Mouse (Mus musculus) heart, embryonic 14.5 days (tissue): Measurements from ENCODE around the gene Thbs3. TPM values are rescaled to one million over a fixed set of nuclear protein-coding genes. Genes with fewer than 3 reads are reported as not detected.
A peak's percentile ranks its signal among the peaks of the same experiment; 100 is the strongest.

Source experiments
- ATAC-seq: fragments of 200-750 bp; cut with Nextera tagmentation; 2 replicates; pipeline ENCODE4 v1.8.0; 2017; ENCODE audit warnings: low read depth, moderate TSS enrichment; ENCODE audit not compliant: insufficient number of reproducible peaks, insufficient read depth, low FRiP score
- H3K27ac ChIP-seq, 2 experiments: fragments of 200-500 bp in 1 of 2; fragments of 300-500 bp in 1 of 2; sonication (generic) in 1 of 2; replicated peaks in 1 of 2; 2 replicates each; pipeline ENCODE4 v1.5.1; 2012 to 2014; ENCODE audit warnings: low read depth in 2 of 2, low read length in 2 of 2, control low read depth in 1 of 2, mild to moderate bottlenecking in 1 of 2, mixed read lengths in 1 of 2; ENCODE audit not compliant: control insufficient read depth in 1 of 2, insufficient read depth in 1 of 2
- H3K27me3 ChIP-seq: fragments of 300-500 bp; sonication (generic); 2 replicates; pipeline ENCODE4 v1.6.1; 2014; ENCODE audit warnings: mild to moderate bottlenecking, low read length, control low read depth; ENCODE audit not compliant: control insufficient read depth, insufficient read depth
- H3K36me3 ChIP-seq: fragments of 300-500 bp; sonication (generic); 2 replicates; pipeline ENCODE4 v1.6.1; 2014; ENCODE audit warnings: mild to moderate bottlenecking, control low read depth, low read length, mixed read lengths; ENCODE audit not compliant: control insufficient read depth, insufficient read depth
- H3K4me1 ChIP-seq, 2 experiments: fragments of 200-500 bp in 1 of 2; fragments of 300-500 bp in 1 of 2; sonication (generic) in 1 of 2; 2 replicates each; pipeline ENCODE4 v1.6.1; 2012 to 2014; ENCODE audit warnings: low read length in 2 of 2, control low read depth in 1 of 2, mixed read lengths in 1 of 2; ENCODE audit not compliant: control insufficient read depth in 2 of 2, insufficient read depth in 2 of 2
- H3K4me2 ChIP-seq: fragments of 300-500 bp; sonication (generic); 2 replicates; pipeline ENCODE4 v1.6.1; 2014; ENCODE audit warnings: mild to moderate bottlenecking, low read length
- H3K4me3 ChIP-seq, 2 experiments: fragments of 200-500 bp in 1 of 2; fragments of 300-500 bp in 1 of 2; sonication (generic) in 1 of 2; 2 replicates each; pipeline ENCODE4 v1.5.1; 2012 to 2014; ENCODE audit warnings: low read length in 2 of 2, mild to moderate bottlenecking in 2 of 2, control low read depth in 1 of 2, low read depth in 1 of 2, moderate library complexity in 1 of 2; ENCODE audit not compliant: control insufficient read depth in 1 of 2, insufficient read depth in 1 of 2
- H3K9ac ChIP-seq: fragments of 300-500 bp; sonication (generic); 2 replicates; pipeline ENCODE4 v1.6.1; 2014; ENCODE audit warnings: mild to moderate bottlenecking, low read length
- H3K9me3 ChIP-seq: fragments of 300-500 bp; sonication (generic); 2 replicates; pipeline ENCODE4 v1.6.1; 2016; ENCODE audit warnings: low read length, control low read depth; ENCODE audit not compliant: control insufficient read depth
- WGBS: fragments of 180-500 bp; shearing (Covaris S2); extraction: QIAGEN DNeasy Blood & Tissue Kit; methylation state at CpG from one replicate; pipeline ENCODE4 v1.1.7; 2014; 5-methylcytosine and 5-hydroxymethylcytosine counted together
- polyA plus RNA-seq: library from polyadenylated mRNA; unstranded; fragments of >200 nt; fragmentation: Nextera tagmentation; extraction: Ambion mirVana; gene quantifications from 2 replicates; pipeline ENCODE4 v1.2.1, GENCODE M21; 2014

Gene Thbs3
- polyA plus RNA-seq, 1 experiment from 2014 or later = 14.5 TPM

DNA sequence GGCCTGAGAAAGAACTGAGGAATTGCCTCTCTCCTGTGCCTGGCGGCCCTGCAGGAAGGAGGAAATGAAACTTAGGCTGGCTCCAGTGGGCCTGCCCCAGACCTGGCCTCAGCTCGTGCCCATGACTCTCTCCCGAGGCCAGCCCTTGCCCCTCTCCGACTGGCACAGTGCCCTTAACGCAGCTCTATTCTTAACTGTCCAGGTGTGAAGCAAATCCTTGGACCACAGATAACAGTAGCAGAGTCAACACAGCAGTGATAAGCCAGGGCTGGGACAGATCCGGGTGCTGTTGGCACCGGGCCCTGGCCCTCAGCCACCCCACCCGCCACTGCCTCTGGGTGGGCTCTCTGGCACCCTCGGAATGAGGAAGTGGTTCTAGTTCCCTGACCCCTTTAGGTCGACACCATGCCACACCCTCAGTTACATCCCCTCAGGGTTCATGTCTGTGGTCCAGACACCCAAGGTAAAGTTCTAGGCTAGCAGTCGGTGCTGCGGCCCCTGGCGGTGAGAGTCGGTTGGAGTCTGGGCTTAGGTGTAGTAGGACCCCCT, 18.7 kb downstream of the Thbs3 start:
- Histone ChIP-seq H3K4me2 (no peak overlapping the region), H3K27ac (peak overlapping the region in 1 of 2 experiments; percentile 29; a peak in 1 of 4 replicates), H3K9me3 (no peaks in the 10 kb centered on the region), H3K4me1 (peaks cover 9 to 14% of the 10 kb centered on the region in 2 experiments), H3K9ac (peak overlapping the region; percentile 21; the same call in 1 of the 2 replicates), H3K36me3 (no peaks in the 10 kb centered on the region), H3K27me3 (peaks cover 12% of the 10 kb centered on the region; the same call in 1 of the 2 replicates), H3K4me3 (no peak overlapping the region)
- 44% methylated on average over 14 of the region's 14 CpGs for WGBS
- peak; percentile 42; the same call in 1 of the 2 replicates for ATAC-seq

DNA sequence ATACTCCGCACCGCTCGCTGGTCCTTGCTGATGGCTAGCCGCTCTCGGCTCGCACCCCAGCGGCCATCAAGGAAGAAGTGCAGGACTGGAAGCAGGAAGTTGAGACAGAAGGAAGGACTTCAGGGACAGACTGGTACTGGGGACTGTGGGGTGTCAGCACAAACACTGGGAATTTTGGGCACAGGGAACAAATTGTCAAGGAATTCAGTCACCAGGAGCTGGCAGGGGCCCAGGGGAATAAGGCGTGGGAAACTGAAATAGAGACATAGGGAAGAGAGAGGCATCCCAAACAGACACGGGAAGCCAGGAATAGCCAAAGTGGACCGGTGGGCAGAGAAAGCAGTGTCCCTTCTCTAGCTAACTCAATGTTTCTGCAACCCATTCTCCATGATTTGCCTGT, 21.5 kb downstream of the Thbs3 start:
- no peaks in the 10 kb centered on the region for H3K36me3 ChIP-seq
- no peak overlapping the region for H3K27ac ChIP-seq
- H3K9ac ChIP-seq = no peak overlapping the region
- H3K9me3 ChIP-seq = no peaks in the 10 kb centered on the region
- H3K4me3 ChIP-seq = no peak overlapping the region
- H3K4me1 ChIP-seq = peaks cover 9 to 12% of the 10 kb centered on the region in 2 experiments
- no peak for ATAC-seq
- 84% methylated on average over 10 of the region's 10 CpGs for WGBS
- H3K27me3 ChIP-seq = 0 out of 2 replicates have a peak, but pooled peaks cover 5% of the 10 kb centered on the region
- H3K4me2 ChIP-seq = no peak overlapping the region

DNA sequence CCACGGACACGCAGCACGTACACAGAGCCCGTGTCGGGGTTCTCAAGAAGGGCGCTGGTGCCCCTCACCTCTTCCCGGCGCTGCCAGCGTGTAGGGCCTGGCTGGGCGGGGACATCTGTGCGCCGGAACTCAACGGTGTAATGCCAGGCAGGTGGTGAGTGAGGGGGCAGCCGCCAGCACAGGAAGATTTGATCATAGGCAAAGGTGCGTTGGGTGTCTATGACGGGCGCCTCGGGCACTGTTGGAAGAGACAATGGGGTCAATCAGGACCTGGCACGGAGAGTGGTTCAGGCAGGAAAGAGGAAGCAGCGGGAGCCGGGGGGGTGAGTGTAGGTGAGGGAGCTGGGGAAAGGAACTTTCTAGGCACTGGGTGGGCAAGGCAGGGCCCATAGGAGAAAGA, 22.7 kb downstream of the Thbs3 start:
- Histone ChIP-seq H3K9ac (no peak overlapping the region), H3K27ac (no peak overlapping the region), H3K36me3 (no peaks in the 10 kb centered on the region), H3K4me1 (peaks cover 9 to 12% of the 10 kb centered on the region in 2 experiments), H3K27me3 (no peaks in the 10 kb centered on the region), H3K4me2 (no peak overlapping the region), H3K4me3 (no peak overlapping the region), H3K9me3 (no peaks in the 10 kb centered on the region)
- no peak for ATAC-seq
- WGBS = 92% methylated on average over 21 of the region's 21 CpGs

DNA sequence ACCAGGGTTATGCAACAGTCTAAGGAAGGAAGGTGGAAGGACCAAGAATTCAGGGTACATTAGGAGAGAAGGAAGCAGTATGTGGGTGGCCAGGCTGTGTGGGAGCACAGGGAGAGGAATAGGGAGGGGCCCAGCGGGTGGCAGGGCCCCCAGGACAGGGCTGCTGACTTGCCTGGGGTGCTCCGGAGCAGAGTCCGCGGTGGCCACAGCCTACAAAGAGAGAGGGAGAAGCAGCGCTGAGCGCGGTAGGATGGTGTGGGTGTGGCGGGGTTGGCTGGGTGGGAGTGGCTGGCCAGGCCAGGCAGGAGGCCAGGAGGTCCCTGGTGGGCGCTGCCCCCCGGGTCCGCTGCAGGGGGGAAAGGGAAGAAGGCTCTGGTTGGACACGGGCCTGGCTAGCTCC, 23.5 kb downstream of the Thbs3 start:
- 54% methylated on average over 10 of the region's 12 CpGs for WGBS
- no peak overlapping the region for H3K9ac ChIP-seq
- H3K9me3 ChIP-seq = no peaks in the 10 kb centered on the region
- no peak overlapping the region for H3K4me3 ChIP-seq
- H3K27me3 ChIP-seq = peaks cover 6% of the 10 kb centered on the region; the same call in 1 of the 2 replicates
- no peaks in the 10 kb centered on the region for H3K36me3 ChIP-seq
- no peak for ATAC-seq
- H3K27ac ChIP-seq = no peak overlapping the region
- H3K4me1 ChIP-seq = peaks cover 2 to 4% of the 10 kb centered on the region in 2 experiments
- no peak overlapping the region for H3K4me2 ChIP-seq

DNA sequence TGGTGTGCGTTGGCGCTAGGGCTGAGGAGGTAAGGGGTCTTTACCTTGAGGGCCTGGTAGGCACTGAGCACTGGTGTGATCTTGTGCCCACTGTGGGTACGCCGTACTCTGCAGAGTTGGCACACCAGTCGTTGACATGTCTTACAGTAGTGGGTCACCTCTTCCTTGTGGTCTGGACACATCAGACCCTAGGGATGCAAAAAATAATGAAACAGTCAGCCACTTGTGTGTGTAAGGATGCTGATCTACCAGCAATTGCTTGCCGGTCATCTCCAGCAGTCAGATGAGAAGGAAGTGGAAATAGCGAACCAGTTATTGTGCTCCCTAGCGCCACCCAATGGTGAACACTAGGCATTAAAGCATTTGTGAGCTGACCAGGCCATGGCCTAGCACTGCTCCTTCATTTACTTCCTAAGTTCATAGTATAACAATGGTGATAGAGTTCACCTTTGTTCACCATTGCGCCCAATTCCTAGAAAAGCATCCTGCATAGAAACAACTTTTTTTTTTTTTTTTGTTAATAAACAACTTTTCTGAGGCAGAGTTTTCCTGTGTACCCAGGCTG, 27.4 kb downstream of the Thbs3 start:
- H3K9ac ChIP-seq = no peak overlapping the region
- H3K36me3 ChIP-seq = no peaks in the 10 kb centered on the region
- peaks cover 25% of the 10 kb centered on the region for H3K27me3 ChIP-seq
- H3K9me3 ChIP-seq = no peaks in the 10 kb centered on the region
- ATAC-seq = no peak
- H3K4me1 ChIP-seq = peaks cover 8 to 29% of the 10 kb centered on the region in 2 experiments
- no peak overlapping the region for H3K27ac ChIP-seq
- no peak overlapping the region for H3K4me3 ChIP-seq
- WGBS = 69% methylated on average over 9 of the region's 9 CpGs
- H3K4me2 ChIP-seq = no peak overlapping the region

DNA sequence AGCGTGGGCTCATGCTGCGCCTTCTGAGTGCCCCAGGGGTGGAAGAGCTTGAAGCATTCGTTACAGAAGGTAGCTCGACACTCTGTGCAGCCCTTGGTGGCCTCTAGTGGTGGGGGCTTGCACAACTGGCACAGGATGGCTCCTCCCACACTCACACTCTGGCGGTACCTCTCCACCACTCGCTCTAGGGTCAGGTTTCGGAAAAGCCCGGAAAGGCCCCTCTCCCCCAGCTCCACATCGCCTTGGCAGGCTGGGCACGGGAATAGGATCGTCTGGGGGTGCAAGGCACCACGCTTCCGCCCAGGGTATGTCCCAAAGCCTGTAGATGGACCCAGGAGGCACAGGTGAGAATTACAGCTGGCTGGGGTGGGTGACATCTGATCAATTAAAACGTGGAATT, 28.6 kb downstream of the Thbs3 start:
- peak overlapping the region; percentile 46 for H3K9ac ChIP-seq
- H3K4me3 ChIP-seq = no peak overlapping the region
- H3K36me3 ChIP-seq = peaks cover under 1% of the 10 kb centered on the region; the same call in 1 of the 2 replicates
- H3K4me2 ChIP-seq = peak overlapping the region; percentile 39
- no peak for ATAC-seq
- H3K9me3 ChIP-seq = no peaks in the 10 kb centered on the region
- 16% methylated on average over 14 of the region's 14 CpGs for WGBS
- H3K27me3 ChIP-seq = peaks cover 25% of the 10 kb centered on the region
- peaks cover 8 to 29% of the 10 kb centered on the region in 2 experiments for H3K4me1 ChIP-seq
- H3K27ac ChIP-seq = no peak overlapping the region

DNA sequence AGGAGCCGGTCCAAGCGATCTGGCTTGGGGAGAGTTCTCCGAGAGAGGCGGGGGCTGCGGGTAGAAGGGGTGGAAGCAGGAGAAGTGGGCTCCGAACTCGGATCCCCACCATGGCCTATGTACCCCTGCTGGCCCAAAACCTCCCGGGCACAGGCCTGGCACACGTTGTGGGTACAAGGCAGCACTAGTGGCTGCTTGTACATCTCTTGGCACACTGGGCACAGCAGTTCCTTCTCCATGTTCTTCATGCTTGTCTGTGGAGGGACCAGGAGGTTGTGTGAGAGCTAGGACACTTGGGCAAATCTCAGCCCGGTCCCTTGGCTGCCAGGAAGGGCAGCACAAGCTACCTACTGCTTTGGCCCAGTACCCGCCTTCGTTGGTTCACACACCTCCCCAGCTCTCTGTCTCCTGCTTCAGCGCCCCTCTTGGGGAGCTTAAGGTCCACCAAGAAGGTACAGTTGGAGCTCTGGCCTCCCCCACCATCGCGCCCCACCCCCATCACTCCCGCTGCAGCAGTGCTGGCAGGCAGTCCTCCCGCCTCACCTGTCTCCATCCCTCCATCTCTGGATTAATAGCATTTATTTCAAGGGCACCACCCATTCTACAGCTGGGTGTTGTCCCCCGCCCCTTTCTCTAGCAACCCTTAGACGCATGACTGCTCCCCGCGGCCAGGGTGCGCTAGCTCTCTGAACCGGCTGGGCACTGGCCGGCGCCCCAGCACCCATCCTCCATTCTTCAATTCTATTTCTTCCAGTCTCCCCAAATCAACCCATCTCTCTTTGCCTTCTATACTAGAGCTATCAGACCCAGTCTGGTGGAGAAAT, 29.4 kb downstream of the Thbs3 start:
- Histone ChIP-seq H3K27me3 (peaks cover 25% of the 10 kb centered on the region), H3K36me3 (peaks cover 6% of the 10 kb centered on the region), H3K9ac (0 out of 2 replicates have a peak overlapping the region, but pooled peaks have one; percentile 21), H3K4me2 (peak overlapping the region; percentile 88), H3K9me3 (no peaks in the 10 kb centered on the region), H3K27ac (no peak overlapping the region), H3K4me1 (peaks cover 8 to 29% of the 10 kb centered on the region in 2 experiments), H3K4me3 (peak overlapping the region; percentile 27 to 30)
- ATAC-seq = no peak
- WGBS = 13% methylated on average over 25 of the region's 25 CpGs
